Mouse (Mus musculus) thymus, postnatal 4 days (tissue): ENCODE data around the gene 2210408I21Rik.

Experiments
- DNase-seq: peaks from one replicate; pipeline ENCODE4 v3.0.0; 2021

The 2210408I21Rik gene

DNA sequence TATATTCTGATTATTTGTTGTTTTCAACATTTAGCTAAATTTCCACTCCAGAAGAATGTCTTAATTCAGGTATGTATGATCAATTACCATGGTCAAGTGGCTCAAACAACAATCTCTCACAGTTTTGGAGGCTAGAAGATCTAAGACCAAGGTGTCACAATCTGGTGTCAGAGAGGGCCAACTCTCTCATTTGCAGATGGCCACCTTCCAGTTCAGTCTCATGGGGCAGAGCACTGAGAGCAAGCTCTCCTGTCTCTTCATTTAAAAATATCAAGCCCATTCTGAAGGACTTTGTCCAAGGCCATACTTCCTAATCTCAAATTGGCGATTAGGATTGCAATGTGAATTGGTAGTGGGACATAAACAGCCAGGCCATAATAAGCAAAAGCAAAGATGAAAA is 378.7 kb downstream of the 2210408I21Rik start:
- DNase-seq, result no peak

DNA sequence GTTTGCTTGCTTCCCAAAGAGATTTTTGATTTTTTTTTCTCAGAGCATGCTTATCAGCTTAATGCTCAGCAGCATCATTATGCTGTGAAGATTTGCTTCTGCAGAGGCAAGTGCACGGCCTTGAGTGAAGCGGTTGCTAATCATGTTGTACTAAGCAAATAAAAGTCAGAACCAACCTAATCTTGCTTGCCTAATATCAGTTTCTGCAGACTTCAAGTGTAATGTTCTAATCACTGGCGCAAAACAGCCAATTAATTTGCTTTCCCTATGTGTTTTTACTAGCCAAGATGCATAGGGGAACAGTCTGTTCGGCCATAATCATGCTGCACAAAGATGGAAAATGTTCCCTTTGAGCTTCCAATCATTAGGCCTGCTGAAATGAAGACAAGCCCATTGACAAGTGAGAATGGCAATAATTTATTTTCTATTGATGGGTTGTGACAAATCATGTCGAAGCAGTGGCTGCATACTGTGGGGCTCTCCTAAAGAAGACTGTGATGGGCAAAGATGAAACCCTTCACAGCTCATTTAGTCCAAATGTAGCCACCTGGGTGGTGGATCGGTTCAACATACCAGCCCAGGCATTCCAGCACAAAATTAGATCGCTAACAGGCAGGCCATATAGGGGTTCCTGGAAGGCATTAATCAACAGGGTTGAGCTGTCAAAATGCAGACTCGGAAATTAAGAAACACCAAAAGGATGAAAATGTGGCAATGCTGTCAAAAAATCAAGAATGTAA is 393.8 kb downstream of the 2210408I21Rik start:
- DNase-seq, result no peak

DNA sequence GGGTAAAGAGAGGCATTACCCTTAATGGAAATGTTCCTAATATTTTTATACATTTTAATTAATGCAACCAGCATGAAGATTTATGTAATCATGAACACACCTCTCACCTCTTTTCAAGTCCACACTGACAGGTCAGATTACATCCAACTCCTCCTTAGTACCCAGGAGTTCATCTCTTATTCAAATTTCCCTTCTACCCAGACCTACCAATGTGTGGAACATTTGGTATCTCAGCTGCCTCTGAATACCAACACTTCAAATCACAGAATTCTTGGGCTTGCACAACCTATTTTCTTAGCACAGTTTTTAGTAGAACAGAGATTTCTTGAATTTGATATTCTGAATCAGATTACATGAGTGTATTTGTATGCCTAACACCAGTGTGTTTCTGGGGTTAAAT is 394.4 kb downstream of the 2210408I21Rik start:
- DNase-seq, result no peak

DNA sequence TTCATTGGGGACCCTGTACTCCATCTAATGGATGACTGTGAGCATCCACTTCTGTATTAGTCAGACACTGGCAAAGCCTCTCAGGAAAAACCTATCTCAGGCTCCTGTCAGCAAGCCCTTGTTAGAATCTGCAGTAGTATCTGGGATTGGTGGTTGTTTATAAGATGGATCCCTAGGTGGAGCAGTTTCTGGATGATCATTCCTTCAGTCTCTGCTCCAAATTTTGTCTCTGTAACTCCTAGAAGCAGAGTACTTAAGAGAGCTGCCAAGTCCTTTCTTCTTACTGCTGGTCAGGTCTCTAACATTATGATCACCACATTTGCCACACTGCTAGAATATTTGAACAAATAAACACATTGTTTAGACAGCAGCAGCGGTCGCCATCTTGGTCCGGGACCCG is 402.1 kb downstream of the 2210408I21Rik start:
- DNase-seq, result no peak

DNA sequence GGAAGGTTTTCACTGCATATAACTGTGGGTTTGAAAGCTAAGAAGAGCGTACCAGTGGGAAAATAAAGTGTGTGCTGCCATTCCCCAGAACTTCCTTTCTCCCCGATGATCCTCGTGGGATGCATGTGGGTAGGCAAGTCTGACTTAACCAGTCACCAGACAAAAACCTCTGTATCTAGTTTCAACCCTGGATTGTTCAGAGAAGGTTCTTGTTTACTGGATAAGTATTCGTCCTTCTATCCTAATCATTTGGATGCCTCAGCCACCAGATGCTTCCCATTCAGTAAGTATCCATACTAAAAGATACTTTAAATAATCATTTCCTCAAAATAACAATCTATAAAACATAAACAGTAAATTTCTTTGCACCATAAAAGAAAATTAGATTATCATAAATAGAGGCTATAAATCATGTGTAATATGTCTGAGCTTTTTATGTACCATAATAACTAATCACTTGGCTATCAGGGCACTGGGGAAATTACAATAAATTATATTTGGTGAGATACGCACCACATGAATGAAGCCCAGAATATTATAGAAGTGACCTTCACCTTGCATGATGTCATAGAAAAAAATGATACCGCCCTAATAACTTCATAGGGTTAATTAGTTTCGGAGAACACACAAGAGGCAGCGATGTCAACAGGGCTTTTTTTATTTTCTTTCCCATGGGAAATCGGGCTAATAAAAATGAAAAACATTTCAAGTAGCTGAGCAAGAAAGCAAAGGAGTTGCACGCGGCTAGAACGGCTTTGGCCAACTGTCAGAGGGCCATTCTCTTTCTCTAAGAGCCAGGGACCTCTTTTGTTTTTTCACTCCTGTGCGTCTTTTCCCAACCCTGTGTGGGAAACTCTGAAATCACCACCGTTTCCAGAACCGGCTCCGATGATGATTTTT is 412.4 kb downstream of the 2210408I21Rik start:
- DNase-seq, result no peak

DNA sequence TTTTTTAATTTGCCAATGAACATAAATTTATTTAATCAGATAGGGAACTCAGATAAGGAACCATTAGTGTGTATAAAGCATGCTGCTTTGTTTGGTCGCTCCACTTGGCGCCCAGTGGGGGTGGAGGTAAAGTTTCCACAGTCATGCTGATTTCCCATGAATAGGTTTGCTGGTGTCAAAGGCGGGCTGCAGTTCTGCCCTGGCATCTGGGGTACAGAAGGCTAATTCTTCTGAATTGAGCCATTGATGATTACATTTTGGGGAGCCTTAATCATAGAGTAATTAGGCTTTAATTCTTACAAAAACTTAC is 413.0 kb downstream of the 2210408I21Rik start:
- DNase-seq, result no peak

DNA sequence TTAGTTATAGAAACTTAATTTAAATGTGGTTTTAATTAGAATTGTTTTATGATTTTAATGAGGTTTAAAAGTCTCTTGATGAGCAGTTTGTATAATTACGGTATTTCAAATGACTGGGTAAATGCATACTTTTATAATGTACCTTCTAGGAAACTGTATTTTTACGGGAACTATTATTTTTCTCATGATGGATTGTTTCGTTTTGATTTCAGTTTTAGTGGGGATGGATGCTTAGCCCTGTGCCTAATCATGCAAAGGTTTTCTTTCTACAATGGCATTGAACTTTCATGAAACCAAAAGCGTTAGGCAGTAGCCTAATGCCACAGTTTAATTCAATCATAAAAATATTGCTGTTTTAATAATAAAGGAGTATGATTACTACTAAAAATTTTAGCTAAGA is 413.4 kb downstream of the 2210408I21Rik start:
- DNase-seq, result no peak

DNA sequence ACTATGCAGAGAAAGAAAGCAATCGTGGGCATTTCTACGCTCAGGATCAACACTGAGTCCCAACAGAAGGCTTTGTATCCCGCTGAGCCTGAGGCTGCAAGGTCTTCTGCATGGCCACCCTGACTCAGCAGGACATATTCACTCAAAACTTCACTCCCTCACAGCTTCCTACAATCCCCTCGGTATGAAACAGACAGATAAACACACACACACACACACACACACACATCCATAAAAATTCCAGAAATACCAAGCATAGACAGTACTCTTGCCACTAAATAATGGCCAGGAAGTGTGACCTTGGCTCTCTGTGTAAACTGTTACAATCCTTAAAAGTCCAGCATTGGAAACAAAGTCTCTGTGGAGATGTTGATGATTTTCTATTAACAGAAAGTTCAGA is 458.7 kb downstream of the 2210408I21Rik start:
- no peak for DNase-seq

DNA sequence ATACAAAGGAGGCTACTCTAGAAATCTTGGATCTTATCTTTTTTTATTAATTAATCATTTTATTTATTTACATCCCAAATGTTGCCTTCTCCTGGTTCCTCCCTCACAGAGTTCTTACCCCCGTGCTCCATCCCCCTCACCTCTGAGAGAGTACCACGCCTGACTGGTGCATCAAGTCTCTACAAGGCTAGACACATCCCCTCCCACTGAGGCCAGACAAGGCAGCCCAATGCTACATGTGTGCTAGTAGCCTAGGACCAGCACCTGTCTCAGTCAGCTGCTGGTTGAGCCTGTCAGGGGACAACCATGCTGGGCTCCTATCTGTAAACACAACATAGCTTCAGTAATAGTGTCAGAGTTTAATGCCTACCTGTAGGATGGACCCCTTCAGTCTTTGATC is 480.0 kb downstream of the 2210408I21Rik start:
- DNase-seq, result no peak
